ENCODE assay signal across 21 mouse cellular contexts in the genomic region with DNA sequence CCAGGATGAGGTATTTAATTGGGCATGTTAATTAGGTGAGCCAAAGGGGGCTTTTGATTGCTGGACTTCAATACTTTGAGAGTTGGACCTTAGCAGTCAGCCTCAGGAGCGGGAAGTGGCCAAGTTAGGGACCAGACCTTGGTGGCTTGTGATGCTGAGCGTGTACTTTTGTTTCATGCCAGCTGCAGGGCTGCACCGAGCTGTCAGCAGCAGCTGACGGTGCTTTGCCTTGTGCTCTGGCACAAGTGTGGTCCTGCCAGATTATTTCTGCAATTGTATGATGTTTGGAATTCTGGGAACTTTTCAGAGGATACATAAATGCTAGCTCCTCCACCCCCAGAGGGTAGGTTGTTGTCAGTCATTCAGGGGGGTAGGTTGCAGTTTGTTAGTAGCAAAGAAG. TPM values are rescaled to one million over a fixed set of nuclear protein-coding genes. Genes with fewer than 3 reads are reported as not detected.
"Had no signal": no experiment of that assay in that cellular context is flagged by ENCODE, and none has a peak within 500 bp of the region (broad histone marks: within the 10 kb centered on the region; RNA-seq: fewer than 3 reads in every experiment).

No protein-coding gene starts in this region.

- H3K9me3 ChIP-seq: liver, embryonic 13.5 days; neural tube, embryonic 12.5 days; neural tube, embryonic 15.5 days had no signal

- H3K4me3 ChIP-seq: left cerebral cortex, adult 2 months; liver, embryonic 13.5 days; neural tube, embryonic 12.5 days; neural tube, embryonic 15.5 days had no signal

- H3K36me3 ChIP-seq: liver, embryonic 13.5 days; neural tube, embryonic 12.5 days; neural tube, embryonic 15.5 days had no signal

- H3K9ac ChIP-seq: liver, embryonic 13.5 days; neural tube, embryonic 12.5 days; neural tube, embryonic 15.5 days had no signal

- H3K27ac ChIP-seq: kidney, postnatal 0 days; left cerebral cortex, adult 2 months; liver, embryonic 13.5 days; neural tube, embryonic 12.5 days; neural tube, embryonic 15.5 days; stomach, postnatal 0 days had no signal

- H3K27me3 ChIP-seq: liver, embryonic 13.5 days; neural tube, embryonic 12.5 days; neural tube, embryonic 15.5 days had no signal

- DNase-seq: kidney, adult 18-20 months; kidney, adult 9 months; kidney, postnatal 36 days; layer of hippocampus, postnatal 36 days; liver, embryonic 13.5 days; lung, adult 2 months; lung, postnatal 14 days; lung, postnatal 4 days; midbrain, embryonic 14.5 days; right cerebral cortex, adult 18-20 months; right cerebral cortex, postnatal 14 days; right cerebral cortex, postnatal 4 days; thymus, adult 2 months; thymus, postnatal 14 days; thymus, postnatal 4 days had no signal

- H3K4me2 ChIP-seq: liver, embryonic 13.5 days; neural tube, embryonic 12.5 days; neural tube, embryonic 15.5 days had no signal

RNA-seq across cellular contexts. Expression of gene Papln, which starts 21.9 kb away (rescaled TPM):
- polyA plus RNA-seq: limb, embryonic 11.5 days had no signal
